Mouse (Mus musculus): Measurements from ENCODE around the gene Mei1.

DNA sequence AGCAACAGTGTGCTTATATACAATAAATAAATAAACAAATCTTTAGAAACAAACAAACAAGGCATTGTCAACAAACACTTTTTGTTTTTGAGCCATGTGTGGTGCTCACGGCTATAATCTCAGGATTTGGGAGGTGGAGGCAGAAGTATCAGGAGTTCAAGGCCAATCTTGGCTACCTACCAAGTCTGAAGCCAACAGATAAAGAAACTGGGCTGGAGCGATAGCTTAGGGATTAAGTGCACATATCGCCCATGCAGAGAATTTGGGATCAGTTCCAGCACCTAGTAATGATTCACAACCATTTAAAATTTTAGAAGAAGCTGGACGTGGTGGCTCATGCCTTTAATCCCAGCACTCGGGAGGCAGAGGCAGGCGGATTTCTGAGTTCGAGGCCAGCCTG, 3.7 kb downstream of the Mei1 start:
- no peak for TF ChIP-seq POLR2A (IDR thresholded peaks at IDR 0.05; ENCODE audit: insufficient read length, low read depth)
- TF ChIP-seq MYOD1 (IDR thresholded peaks at IDR 0.05; ENCODE audit: control insufficient read depth in 1 of 3, insufficient read length in 2 of 3, low read depth in 2 of 3): no peak

Measured in myocyte (in vitro differentiated cells).